Mouse (Mus musculus) kidney, postnatal 0 days (tissue): ENCODE data around the gene Grem2. TPM values are rescaled to one million over a fixed set of nuclear protein-coding genes. Genes with fewer than 3 reads are reported as not detected.

Experiments used
- ATAC-seq: fragments of 200-750 bp; cut with Nextera tagmentation; replicated peaks from 2 replicates; pipeline ENCODE4 v1.8.0; 2017; ENCODE audit warnings: low read depth, moderate number of reproducible peaks, moderate TSS enrichment, moderate library complexity; ENCODE audit not compliant: low FRiP score
- DNase-seq: peaks from one replicate; pipeline ENCODE4 v3.0.0-alpha.2; 2016; ENCODE audit warnings: low spot score
- H3K27ac ChIP-seq: fragments of 300-500 bp; sonication (generic); 2 replicates; pipeline ENCODE4 v1.5.1; 2014; ENCODE audit warnings: mild to moderate bottlenecking
- H3K27me3 ChIP-seq: fragments of 300-500 bp; sonication (generic); 2 replicates; pipeline ENCODE4 v1.6.1; 2014; ENCODE audit warnings: low read length, mixed read lengths; ENCODE audit not compliant: insufficient read depth
- H3K36me3 ChIP-seq: fragments of 300-500 bp; sonication (generic); 2 replicates; pipeline ENCODE4 v1.6.1; 2014; ENCODE audit warnings: low read length, mixed read lengths; ENCODE audit not compliant: insufficient read depth
- H3K4me1 ChIP-seq: fragments of 300-500 bp; sonication (generic); replicated peaks from 2 replicates; pipeline ENCODE4 v1.6.1; 2014; ENCODE audit warnings: antibody characterized with exemption, low read length, mixed read lengths; ENCODE audit not compliant: insufficient read depth
- H3K4me2 ChIP-seq: fragments of 300-500 bp; sonication (generic); 2 replicates; pipeline ENCODE4 v1.6.1; 2014; ENCODE audit warnings: mild to moderate bottlenecking, low read length, moderate library complexity, mixed read lengths
- H3K4me3 ChIP-seq: fragments of 300-500 bp; sonication (generic); replicated peaks from 2 replicates; pipeline ENCODE4 v1.5.1; 2014; ENCODE audit warnings: low read depth, low read length
- H3K9ac ChIP-seq: fragments of 300-500 bp; sonication (generic); 2 replicates; pipeline ENCODE4 v1.6.1; 2014; ENCODE audit warnings: low read depth, low read length
- H3K9me3 ChIP-seq: fragments of 300-500 bp; sonication (generic); replicated peaks from 2 replicates; pipeline ENCODE4 v1.6.1; 2016; ENCODE audit warnings: low read length, inconsistent platforms, mixed read lengths
- CTCF ChIP-seq: IDR thresholded peaks from 2 replicates; pipeline ENCODE4 v1.5.1; 2016; ENCODE audit warnings: antibody characterized with exemption, low read depth, mild to moderate bottlenecking, moderate library complexity
- WGBS: fragments of 180-500 bp; shearing (Covaris S2); extraction: QIAGEN DNeasy Blood & Tissue Kit; methylation state at CpG from one replicate; pipeline ENCODE4 v1.1.7; 2014; 5-methylcytosine and 5-hydroxymethylcytosine counted together
- polyA plus RNA-seq: library from polyadenylated mRNA; unstranded; fragments of >200 nt; fragmentation: Nextera tagmentation; extraction: Ambion mirVana; gene quantifications from 2 replicates; pipeline ENCODE4 v1.2.1, GENCODE M21; 2015

Gene Grem2
- polyA plus RNA-seq, 1 experiment from 2014 or later: 0.91 TPM

DNA sequence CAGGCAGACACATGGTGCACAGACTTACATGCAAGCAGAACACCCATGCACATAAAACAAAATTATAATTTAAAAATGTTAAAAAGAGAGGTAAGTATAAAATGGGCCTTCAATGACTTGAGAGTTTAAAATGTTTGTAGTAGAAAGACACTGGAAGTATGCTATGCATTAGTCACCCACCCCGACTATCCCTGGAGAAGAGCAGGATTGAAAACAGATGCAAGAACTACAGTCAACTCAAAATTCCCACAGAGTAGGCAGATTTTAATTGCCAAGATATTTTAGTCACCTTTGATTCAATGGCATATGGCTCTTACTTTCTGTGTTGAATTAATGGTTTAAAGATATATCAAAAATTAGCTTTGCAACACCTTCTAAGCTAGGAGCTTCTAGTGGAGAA lies 39.1 kb downstream of the Grem2 start:
- 87% methylated on average over 1 of the region's 1 CpGs for WGBS
- TF ChIP-seq CTCF: no peak
- Histone ChIP-seq H3K27me3 (no peaks in the 10 kb centered on the region), H3K9ac (no peak overlapping the region), H3K4me2 (no peak overlapping the region), H3K36me3 (no peaks in the 10 kb centered on the region), H3K27ac (no peak overlapping the region), H3K9me3 (no peaks in the 10 kb centered on the region), H3K4me3 (no peak overlapping the region), H3K4me1 (no peaks in the 10 kb centered on the region)
- DNase-seq (no peak), ATAC-seq (no peak)

DNA sequence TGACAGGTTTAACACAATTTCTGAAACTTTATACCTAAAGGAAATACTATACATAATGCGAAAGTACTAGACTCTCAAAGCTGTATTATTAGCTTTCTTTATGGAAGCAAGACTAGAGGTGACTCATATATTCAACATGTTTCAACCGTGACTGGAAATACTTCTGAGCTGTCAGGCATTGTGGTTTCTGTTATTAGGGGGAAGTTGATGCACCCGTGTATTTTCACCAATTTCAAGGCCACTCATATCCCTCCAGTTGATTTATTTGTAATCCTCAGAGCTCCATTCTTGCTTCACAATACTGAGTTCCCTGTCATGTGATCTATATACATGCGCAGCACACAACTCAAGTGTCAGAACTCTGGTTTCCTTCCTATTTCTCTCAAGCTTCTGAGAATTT lies 46.4 kb downstream of the Grem2 start:
- WGBS: 57% methylated on average over 4 of the region's 4 CpGs
- H3K4me2 ChIP-seq: no peak overlapping the region
- TF ChIP-seq CTCF: no peak
- no peaks in the 10 kb centered on the region for H3K36me3 ChIP-seq
- no peaks in the 10 kb centered on the region for H3K27me3 ChIP-seq
- no peak overlapping the region for H3K27ac ChIP-seq
- no peak overlapping the region for H3K9ac ChIP-seq
- DNase-seq: no peak
- H3K4me3 ChIP-seq: no peak overlapping the region
- ATAC-seq: no peak
- no peaks in the 10 kb centered on the region for H3K4me1 ChIP-seq
- H3K9me3 ChIP-seq: no peaks in the 10 kb centered on the region

GRCm38 (mm10) chr1:174860407-174861118 lies 61.1 kb downstream of the Grem2 start:
- Histone ChIP-seq H3K27me3 (no peaks in the 10 kb centered on the region), H3K4me1 (no peaks in the 10 kb centered on the region), H3K9me3 (no peaks in the 10 kb centered on the region), H3K4me3 (no peak overlapping the region), H3K4me2 (no peak overlapping the region), H3K36me3 (no peaks in the 10 kb centered on the region), H3K9ac (no peak overlapping the region), H3K27ac (no peak overlapping the region)
- DNase-seq: peak; percentile 58
- WGBS: 45% methylated on average over 10 of the region's 10 CpGs
- no peak for TF ChIP-seq CTCF
- ATAC-seq: peak; percentile 91

DNA sequence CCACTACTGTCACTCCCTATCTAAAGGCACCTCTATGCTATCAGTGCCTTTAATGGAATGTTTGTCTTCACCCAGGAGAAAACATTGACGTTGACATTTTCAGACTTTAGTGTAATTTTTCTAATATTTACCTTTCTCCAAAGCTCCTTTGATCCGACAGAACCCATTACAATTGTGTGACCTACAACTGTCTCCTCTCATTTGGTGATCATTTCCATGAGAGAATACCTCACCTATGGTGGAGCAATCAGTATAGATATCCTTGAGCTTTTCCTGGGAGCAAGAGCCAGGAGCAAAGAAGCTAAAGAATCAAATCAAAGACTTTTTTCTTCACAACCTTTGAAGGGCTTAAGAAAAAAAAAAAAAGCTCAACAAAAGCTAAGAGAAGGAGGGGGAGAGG lies 65.4 kb downstream of the Grem2 start:
- ATAC-seq (no peak), DNase-seq (no peak)
- no peak for TF ChIP-seq CTCF
- Histone ChIP-seq H3K4me2 (no peak overlapping the region), H3K9ac (no peak overlapping the region), H3K36me3 (no peaks in the 10 kb centered on the region), H3K27ac (no peak overlapping the region), H3K4me3 (no peak overlapping the region), H3K9me3 (no peaks in the 10 kb centered on the region), H3K4me1 (no peaks in the 10 kb centered on the region), H3K27me3 (no peaks in the 10 kb centered on the region)
- 73% methylated on average over 2 of the region's 2 CpGs for WGBS

DNA sequence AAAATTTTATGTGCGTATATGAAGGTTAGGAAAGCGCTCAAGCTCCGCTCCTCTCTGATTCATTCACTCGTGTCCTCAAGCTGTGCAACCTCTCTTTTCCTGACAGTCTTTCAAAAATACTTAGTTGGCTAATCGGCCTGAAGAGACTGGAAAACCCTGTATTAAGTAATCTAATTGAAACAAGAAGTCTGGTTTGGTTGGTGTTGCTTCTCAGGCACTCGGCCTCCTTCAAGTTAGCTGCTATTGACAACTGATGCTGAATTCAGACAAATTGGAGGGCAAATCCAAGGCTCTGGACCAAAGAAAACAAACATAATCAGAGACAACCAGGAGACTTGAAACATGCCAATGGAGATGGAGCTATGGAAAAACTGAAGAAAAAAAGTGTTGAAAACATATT lies 76.8 kb downstream of the Grem2 start:
- no peak for DNase-seq
- no peak overlapping the region for H3K4me3 ChIP-seq
- H3K36me3 ChIP-seq: no peaks in the 10 kb centered on the region
- H3K4me2 ChIP-seq: no peak overlapping the region
- ATAC-seq: no peak
- no peak overlapping the region for H3K9ac ChIP-seq
- no peaks in the 10 kb centered on the region for H3K4me1 ChIP-seq
- H3K27me3 ChIP-seq: no peaks in the 10 kb centered on the region
- H3K27ac ChIP-seq: no peak overlapping the region
- TF ChIP-seq CTCF: no peak
- H3K9me3 ChIP-seq: no peaks in the 10 kb centered on the region
- WGBS: 85% methylated on average over 6 of the region's 6 CpGs

DNA sequence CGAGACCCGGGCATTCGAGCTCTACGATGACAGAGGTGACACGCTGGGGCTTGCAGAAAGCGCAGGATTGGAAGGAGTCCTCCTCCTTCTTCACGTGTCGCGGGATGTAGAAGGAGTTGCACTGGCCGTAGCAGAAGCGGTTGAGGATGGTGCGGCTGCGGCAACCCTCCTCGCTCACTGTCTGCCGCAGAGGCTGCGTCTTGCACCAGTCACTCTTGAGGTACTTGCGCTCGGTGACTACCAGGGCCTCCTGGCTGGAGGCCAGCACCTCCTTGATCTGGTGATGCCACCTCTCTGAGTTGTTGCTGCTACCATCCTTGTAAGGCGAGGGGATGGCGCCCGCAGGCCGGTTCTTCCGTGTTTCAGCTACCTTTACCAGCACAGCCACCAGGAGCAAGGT lies 84.8 kb downstream of the Grem2 start:
- Histone ChIP-seq H3K36me3 (no peaks in the 10 kb centered on the region), H3K4me2 (no peak overlapping the region), H3K4me1 (no peaks in the 10 kb centered on the region), H3K9ac (no peak overlapping the region), H3K27ac (no peak overlapping the region), H3K27me3 (no peaks in the 10 kb centered on the region), H3K9me3 (no peaks in the 10 kb centered on the region; the same call in 1 of the 2 replicates), H3K4me3 (no peak overlapping the region)
- 96% methylated on average over 23 of the region's 23 CpGs for WGBS
- ATAC-seq (no peak), DNase-seq (no peak)
- no peak for TF ChIP-seq CTCF

DNA sequence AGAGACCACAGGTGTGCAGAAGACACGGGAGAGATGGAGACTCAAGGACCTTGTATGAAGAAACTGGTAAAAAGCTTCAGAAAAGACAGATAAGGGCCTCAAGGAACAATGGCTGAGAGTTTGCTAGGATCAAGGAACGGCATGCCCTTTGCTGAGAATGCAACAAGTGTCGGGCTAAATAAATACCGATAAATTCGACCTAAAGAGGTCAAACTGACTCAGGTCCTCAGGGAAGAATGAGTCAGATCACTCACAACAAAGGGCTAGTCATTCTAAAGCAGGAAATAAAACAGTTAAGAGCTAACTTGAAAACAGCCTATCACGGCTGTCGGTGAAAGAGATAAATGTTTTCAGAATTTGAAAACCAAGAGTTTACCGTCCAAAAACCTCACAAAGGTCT lies 95.1 kb downstream of the Grem2 start:
- no peaks in the 10 kb centered on the region for H3K9me3 ChIP-seq
- no peaks in the 10 kb centered on the region for H3K4me1 ChIP-seq
- H3K4me3 ChIP-seq: no peak overlapping the region
- H3K4me2 ChIP-seq: no peak overlapping the region
- no peak overlapping the region for H3K9ac ChIP-seq
- no peak for ATAC-seq
- no peak for DNase-seq
- TF ChIP-seq CTCF: no peak
- H3K27me3 ChIP-seq: no peaks in the 10 kb centered on the region
- no peaks in the 10 kb centered on the region for H3K36me3 ChIP-seq
- H3K27ac ChIP-seq: no peak overlapping the region
- WGBS: 30% methylated on average over 8 of the region's 8 CpGs
